Mouse (Mus musculus) liver, adult 2 months (tissue): Measurements from ENCODE around the gene Sipa1l3. TPM values are rescaled to one million over a fixed set of nuclear protein-coding genes. Genes with fewer than 3 reads are reported as not detected.
A peak's percentile ranks its signal among the peaks of the same experiment; 100 is the strongest.

Source experiments
- DNase-seq: peaks from one replicate; pipeline ENCODE4 v3.0.0-alpha.2; 2011; ENCODE audit warnings: low read depth, low spot score; ENCODE audit errors: extremely low read depth
- H3K27ac ChIP-seq: fragments of 200-500 bp; replicated peaks from 2 replicates; pipeline ENCODE4 v1.5.1; 2012; ENCODE audit warnings: low read depth, mild to moderate bottlenecking, control low read depth, inconsistent platforms, low read length; ENCODE audit not compliant: insufficient read depth
- H3K27me3 ChIP-seq: fragments of 200-500 bp; 2 replicates; pipeline ENCODE4 v1.6.1; 2012; ENCODE audit warnings: mild to moderate bottlenecking, moderate library complexity, low read length, inconsistent platforms; ENCODE audit not compliant: control insufficient read depth, insufficient read depth
- H3K36me3 ChIP-seq: fragments of 200-500 bp; 2 replicates; pipeline ENCODE4 v1.6.1; 2012; ENCODE audit warnings: low read length, inconsistent platforms; ENCODE audit not compliant: control insufficient read depth, insufficient read depth
- H3K4me1 ChIP-seq: fragments of 200-500 bp; 2 replicates; pipeline ENCODE4 v1.6.1; 2011; ENCODE audit warnings: low read length; ENCODE audit not compliant: control insufficient read depth, insufficient read depth
- H3K4me3 ChIP-seq: fragments of 200-500 bp; 2 replicates; pipeline ENCODE4 v1.5.1; 2011; ENCODE audit warnings: low read depth, mild to moderate bottlenecking, control low read depth, low read length, moderate library complexity; ENCODE audit not compliant: insufficient read depth
- H3K79me2 ChIP-seq: fragments of 200-500 bp; 2 replicates; pipeline ENCODE4 v1.6.1; 2012; ENCODE audit warnings: inconsistent platforms, mild to moderate bottlenecking, low read length, moderate library complexity; ENCODE audit not compliant: control insufficient read depth, insufficient read depth
- H3K9ac ChIP-seq: fragments of 200-500 bp; 2 replicates; pipeline ENCODE4 v1.6.1; 2012; ENCODE audit warnings: low read depth, mild to moderate bottlenecking, control low read depth, inconsistent platforms, low read length
- CTCF ChIP-seq: fragments of 200-500 bp; IDR thresholded peaks from 2 replicates; pipeline ENCODE4 v1.5.1; 2011; ENCODE audit warnings: low read depth, low read length, control low read depth
- POLR2A ChIP-seq: fragments of 200-500 bp; IDR thresholded peaks from 2 replicates; pipeline ENCODE4 v1.6.1; 2011; ENCODE audit warnings: low read length, control low read depth; ENCODE audit not compliant: insufficient read depth; ENCODE audit errors: extremely low read depth
- WGBS: fragments of 180-500 bp; shearing (Covaris S2); methylation state at CpG from one replicate; pipeline ENCODE4 v1.1.7; 2018; 5-methylcytosine and 5-hydroxymethylcytosine counted together
- polyA plus RNA-seq: library from polyadenylated mRNA; depleted of rRNA; stranded (reverse); fragments of >200 nt; gene quantifications from 2 replicates; pipeline ENCODE4 v1.2.3, GENCODE M21; 2012
- total RNA-seq: library from RNA; depleted of rRNA; stranded (reverse); fragments of >200 nt; gene quantifications from 2 replicates; pipeline ENCODE4 v1.2.3, GENCODE M21; 2014

The Sipa1l3 gene
- total and polyA plus RNA-seq, 2 experiments = 3.1 to 6.5 TPM

DNA sequence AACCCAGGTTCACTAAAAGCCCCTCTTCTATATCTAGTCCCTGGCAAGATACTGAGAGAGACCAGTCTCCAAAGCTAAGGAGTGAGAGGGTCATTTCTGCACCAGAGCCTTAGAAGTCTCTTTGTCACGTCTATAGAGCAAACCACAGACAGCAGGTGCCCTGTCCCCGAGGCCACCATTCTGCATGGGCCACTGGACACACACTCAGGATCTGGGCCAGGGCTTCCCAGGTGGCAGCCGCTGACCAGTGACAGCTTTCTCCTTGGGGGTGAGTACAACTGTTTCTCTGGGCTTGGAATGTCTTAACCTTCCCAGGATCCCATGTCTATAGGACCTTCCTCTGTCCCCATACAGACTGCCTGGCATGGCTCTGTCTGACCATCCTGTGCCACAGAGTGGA lies 55.6 kb downstream of the Sipa1l3 start:
- Histone ChIP-seq H3K27ac (no peak overlapping the region), H3K4me1 (no peaks in the 10 kb centered on the region), H3K36me3 (no peaks in the 10 kb centered on the region), H3K4me3 (no peak overlapping the region), H3K79me2 (no peaks in the 10 kb centered on the region; the same call in 1 of the 2 replicates), H3K27me3 (no peaks in the 10 kb centered on the region), H3K9ac (no peak overlapping the region)
- 96% methylated on average over 3 of the region's 3 CpGs for WGBS
- DNase-seq = no peak
- TF ChIP-seq POLR2A (no peak), CTCF (no peak)

DNA sequence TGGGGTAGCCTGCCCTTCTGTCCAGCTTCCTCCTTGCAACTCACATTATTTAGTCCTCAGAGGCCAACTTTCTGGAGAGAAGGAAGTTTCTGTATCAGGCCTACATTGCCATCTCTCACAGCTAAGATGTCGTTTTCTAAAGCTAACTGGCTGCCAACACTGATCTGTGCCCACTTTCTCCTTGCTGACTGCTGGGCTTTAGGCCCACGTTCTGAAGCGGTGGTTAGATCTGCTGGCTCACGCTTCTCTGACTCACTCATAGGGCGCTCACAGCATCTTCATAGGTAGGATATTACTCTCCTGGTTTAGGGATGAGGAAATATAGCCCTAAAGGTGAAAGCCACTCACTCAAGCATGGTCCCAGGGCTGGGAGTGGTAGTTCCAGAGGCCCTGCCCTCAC lies 56.3 kb downstream of the Sipa1l3 start:
- H3K4me3 ChIP-seq = no peak overlapping the region
- WGBS = 92% methylated on average over 5 of the region's 5 CpGs
- no peak overlapping the region for H3K27ac ChIP-seq
- no peak for TF ChIP-seq POLR2A
- no peak for TF ChIP-seq CTCF
- H3K9ac ChIP-seq = no peak overlapping the region
- no peak for DNase-seq
- H3K4me1 ChIP-seq = 0 out of 2 replicates have a peak, but pooled peaks cover 2% of the 10 kb centered on the region
- no peaks in the 10 kb centered on the region for H3K27me3 ChIP-seq
- H3K36me3 ChIP-seq = no peaks in the 10 kb centered on the region
- no peaks in the 10 kb centered on the region; the same call in 1 of the 2 replicates for H3K79me2 ChIP-seq

DNA sequence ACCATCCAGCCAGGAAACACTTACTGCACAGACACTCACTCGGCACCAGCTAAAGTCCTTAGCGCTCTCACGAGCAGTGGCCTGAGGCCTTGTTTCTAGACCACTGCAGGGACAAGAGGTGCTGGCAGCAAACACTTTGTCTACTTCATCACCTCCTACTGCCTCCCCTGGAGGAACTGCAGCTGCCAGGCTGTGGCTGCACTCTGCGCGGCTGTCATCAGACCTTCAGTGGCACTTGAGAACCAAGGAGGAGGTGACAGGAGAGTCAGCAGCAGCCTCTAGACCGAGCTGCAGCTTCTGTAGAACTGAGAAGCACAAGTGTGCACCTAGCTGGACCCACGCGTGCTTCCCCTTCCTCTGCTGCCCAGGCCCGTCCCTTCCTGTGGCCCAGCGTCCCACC lies 56.9 kb downstream of the Sipa1l3 start:
- Histone ChIP-seq H3K36me3 (no peaks in the 10 kb centered on the region), H3K27ac (no peak overlapping the region), H3K79me2 (no peaks in the 10 kb centered on the region; the same call in 1 of the 2 replicates), H3K27me3 (no peaks in the 10 kb centered on the region), H3K4me1 (0 out of 2 replicates have a peak, but pooled peaks cover 2% of the 10 kb centered on the region), H3K4me3 (no peak overlapping the region), H3K9ac (no peak overlapping the region)
- 94% methylated on average over 10 of the region's 10 CpGs for WGBS
- TF ChIP-seq POLR2A = no peak
- TF ChIP-seq CTCF = no peak
- no peak for DNase-seq

DNA sequence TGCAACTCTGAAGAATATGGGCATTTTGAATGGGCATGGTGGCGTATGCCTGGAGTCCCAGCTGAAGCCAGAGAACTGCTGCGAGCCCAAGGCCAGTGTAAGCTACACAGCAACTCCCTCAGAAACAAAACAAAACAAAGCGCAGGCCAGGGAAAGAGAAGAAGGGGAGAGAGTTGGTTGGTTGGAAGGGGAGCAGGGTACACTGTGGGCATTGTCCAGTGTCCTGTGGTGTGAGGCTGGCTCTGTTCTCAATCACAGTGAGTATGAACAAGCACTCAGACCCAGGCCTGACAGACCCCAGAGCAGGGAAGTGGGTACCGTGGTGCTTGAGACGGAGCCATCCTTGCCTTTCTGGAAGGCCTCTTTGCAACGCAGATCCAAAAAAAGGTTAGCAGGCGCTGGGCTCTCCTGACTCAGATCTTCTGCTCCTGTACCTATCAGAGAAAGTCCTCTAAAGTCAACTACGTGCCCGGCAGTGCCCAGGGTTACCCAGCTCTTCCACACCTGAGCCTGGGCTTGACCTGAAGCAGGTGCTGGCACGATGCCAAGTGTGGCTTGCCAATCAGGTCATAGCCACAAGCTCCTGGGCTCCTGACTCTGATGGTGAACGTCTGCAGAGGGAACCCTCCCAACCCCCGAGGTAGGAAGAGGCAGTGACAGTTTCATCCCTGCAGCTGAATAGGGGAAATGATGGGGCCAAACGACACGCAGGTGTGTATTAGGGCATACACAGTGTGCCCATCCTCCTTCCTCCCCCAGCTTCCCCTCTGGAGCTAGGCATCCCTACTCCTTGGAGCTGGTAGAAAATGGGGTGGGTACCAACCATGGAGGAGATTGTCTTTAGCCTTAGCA lies 59.3 kb downstream of the Sipa1l3 start:
- no peak for TF ChIP-seq POLR2A
- TF ChIP-seq CTCF = no peak
- H3K27me3 ChIP-seq = no peaks in the 10 kb centered on the region
- no peak overlapping the region for H3K27ac ChIP-seq
- no peak overlapping the region for H3K4me3 ChIP-seq
- DNase-seq = peak; percentile 23
- H3K79me2 ChIP-seq = no peaks in the 10 kb centered on the region; the same call in 1 of the 2 replicates
- no peaks in the 10 kb centered on the region for H3K36me3 ChIP-seq
- H3K4me1 ChIP-seq = 0 out of 2 replicates have a peak, but pooled peaks cover 2% of the 10 kb centered on the region
- no peak overlapping the region for H3K9ac ChIP-seq
- 77% methylated on average over 14 of the region's 14 CpGs for WGBS

DNA sequence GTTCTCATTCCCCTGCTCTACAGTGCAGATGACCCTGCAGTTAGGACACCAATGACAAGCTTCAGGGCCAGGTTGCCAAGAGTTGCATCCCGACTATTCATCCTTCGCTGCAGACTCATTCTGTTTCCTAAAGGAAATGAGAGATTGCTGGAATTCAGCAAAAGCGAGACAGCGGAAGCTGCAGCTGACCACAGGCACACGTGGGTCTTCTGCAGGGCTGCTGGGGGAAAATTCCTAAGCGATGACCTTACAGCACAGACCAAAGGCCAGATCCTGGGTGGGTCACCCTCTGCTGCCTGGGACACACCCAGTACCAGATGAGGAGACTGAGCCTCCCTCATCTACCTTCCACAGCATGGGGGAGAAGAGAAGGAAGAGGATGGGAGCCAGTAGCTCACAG lies 60.7 kb downstream of the Sipa1l3 start:
- WGBS = 61% methylated on average over 6 of the region's 6 CpGs
- TF ChIP-seq POLR2A (no peak), CTCF (no peak)
- H3K27me3 ChIP-seq = no peaks in the 10 kb centered on the region
- 0 out of 2 replicates have a peak, but pooled peaks cover 2% of the 10 kb centered on the region for H3K4me1 ChIP-seq
- no peak overlapping the region for H3K4me3 ChIP-seq
- DNase-seq = no peak
- no peaks in the 10 kb centered on the region for H3K36me3 ChIP-seq
- no peak overlapping the region for H3K27ac ChIP-seq
- no peak overlapping the region for H3K9ac ChIP-seq
- no peaks in the 10 kb centered on the region; the same call in 1 of the 2 replicates for H3K79me2 ChIP-seq

DNA sequence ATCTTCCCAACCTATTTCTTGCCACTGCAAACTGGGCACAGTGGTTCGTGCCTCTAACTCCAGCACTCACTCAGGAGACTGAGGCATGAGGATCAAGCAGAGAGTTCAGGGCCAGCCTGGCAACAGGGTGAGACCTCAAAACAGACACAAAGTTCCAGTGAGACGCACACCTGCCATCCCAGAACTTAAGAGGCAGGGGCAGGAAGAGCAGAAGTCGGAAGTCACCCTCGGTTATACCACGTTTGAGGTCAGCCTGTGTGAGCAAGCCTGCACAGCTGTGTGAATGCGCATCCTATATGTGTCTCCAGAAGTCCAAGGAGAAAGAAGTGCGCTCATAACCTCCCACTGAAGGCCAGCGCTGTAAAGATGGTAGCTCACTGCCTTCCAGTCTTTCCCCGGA lies 61.7 kb downstream of the Sipa1l3 start:
- Histone ChIP-seq H3K79me2 (no peaks in the 10 kb centered on the region; the same call in 1 of the 2 replicates), H3K9ac (no peak overlapping the region), H3K27ac (no peak overlapping the region), H3K27me3 (no peaks in the 10 kb centered on the region), H3K36me3 (no peaks in the 10 kb centered on the region), H3K4me1 (0 out of 2 replicates have a peak, but pooled peaks cover 2% of the 10 kb centered on the region), H3K4me3 (no peak overlapping the region)
- TF ChIP-seq POLR2A (no peak), CTCF (no peak)
- no peak for DNase-seq
- 93% methylated on average over 9 of the region's 9 CpGs for WGBS
